Mouse (Mus musculus): ENCODE measurements at regions not wholly inside any gene's neighbourhood (a gene's known extent, or its start where the extent isn't known, plus 50 kb on each side); places are given as distances from the start of the nearest gene placed in this dataset.
A peak's percentile ranks its signal among the peaks of the same experiment; 100 is the strongest.

DNA sequence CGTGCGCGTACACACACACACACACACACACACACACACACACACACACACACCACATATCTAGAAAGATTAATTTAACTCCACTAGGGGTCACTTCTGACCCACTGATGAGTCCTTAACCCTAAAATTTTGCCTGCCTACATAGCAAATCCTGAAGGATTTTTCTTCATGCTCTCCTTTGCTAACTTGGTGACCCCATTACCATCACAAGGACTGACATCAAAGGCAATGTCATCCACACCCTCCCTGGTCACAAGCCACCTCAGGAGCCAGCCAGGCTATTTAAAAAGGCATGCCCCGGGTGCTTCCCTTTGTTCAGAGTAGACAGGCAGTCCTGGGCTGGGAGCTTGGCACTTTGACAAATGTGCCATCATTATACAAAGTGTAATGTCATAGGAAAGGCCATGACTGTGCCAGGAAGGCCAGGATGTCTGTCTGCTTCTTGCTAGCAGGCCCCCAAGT, 1501.4 kb upstream of the Flrt2 start:
- Histone ChIP-seq H3K9ac (no peak overlapping the region), H3K4me1 (no peaks in the 10 kb centered on the region), H3K27me3 (no peaks in the 10 kb centered on the region), H3K27ac (no peak overlapping the region), H3K9me3 (replicated peaks) (no peaks in the 10 kb centered on the region), H3K36me3 (ENCODE audit: poor library complexity, severe bottlenecking) (no peaks in the 10 kb centered on the region), H3K4me3 (no peak overlapping the region), H3K4me2 (no peak overlapping the region)
- 75% methylated on average over 4 of the region's 4 CpGs for WGBS
- ATAC-seq = peak; percentile 50; the same call in 1 of the 2 replicates

DNA sequence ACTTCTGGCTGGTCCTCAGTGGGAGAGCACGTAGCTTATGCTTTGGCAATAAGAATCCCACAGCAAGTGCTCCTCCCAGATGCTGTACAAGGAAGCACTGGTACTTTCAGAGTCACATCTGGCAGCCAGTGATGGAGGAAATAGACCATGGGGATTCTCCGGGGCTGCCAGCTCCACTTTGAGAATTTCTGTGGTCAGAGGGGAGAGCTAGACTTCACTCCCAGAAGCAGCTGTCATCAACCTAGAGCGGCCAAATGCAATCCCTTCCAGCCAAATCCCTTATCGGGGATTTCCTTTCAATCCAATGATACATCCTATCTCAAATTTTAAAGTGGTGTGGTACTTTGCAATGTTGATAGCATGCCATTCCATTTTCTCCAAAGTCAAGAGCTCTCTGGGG, 1474.1 kb upstream of the Flrt2 start:
- no peak overlapping the region for H3K4me2 ChIP-seq
- H3K4me1 ChIP-seq = no peaks in the 10 kb centered on the region
- H3K36me3 ChIP-seq (ENCODE audit: poor library complexity, severe bottlenecking) = no peaks in the 10 kb centered on the region
- no peak overlapping the region for H3K4me3 ChIP-seq
- no peak overlapping the region for H3K9ac ChIP-seq
- 85% methylated on average over 4 of the region's 4 CpGs for WGBS
- no peaks in the 10 kb centered on the region for H3K9me3 ChIP-seq (replicated peaks)
- H3K27ac ChIP-seq = no peak overlapping the region
- ATAC-seq = no peak
- no peaks in the 10 kb centered on the region for H3K27me3 ChIP-seq

DNA sequence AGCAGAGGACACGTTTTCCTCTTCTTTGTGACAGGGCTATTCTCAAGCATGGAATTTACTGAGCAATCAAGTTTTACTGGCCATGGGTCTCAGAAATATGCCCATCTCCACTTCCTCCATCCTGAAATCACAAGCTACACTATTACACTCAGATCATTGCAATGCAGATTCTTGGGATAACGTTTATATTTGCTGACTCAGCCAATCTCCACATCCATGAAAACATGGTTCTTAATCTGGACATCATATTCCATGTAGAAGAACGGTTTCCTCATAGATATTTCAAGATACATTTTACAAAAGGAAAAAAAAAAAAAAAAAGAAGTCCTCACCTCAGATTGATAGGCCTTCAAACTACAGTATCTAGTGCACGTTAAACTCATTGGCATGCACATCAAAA, 1462.1 kb upstream of the Flrt2 start:
- Histone ChIP-seq H3K27me3 (no peaks in the 10 kb centered on the region), H3K9ac (no peak overlapping the region), H3K4me3 (no peak overlapping the region), H3K36me3 (ENCODE audit: poor library complexity, severe bottlenecking) (no peaks in the 10 kb centered on the region), H3K4me1 (no peaks in the 10 kb centered on the region), H3K27ac (no peak overlapping the region), H3K9me3 (replicated peaks) (no peaks in the 10 kb centered on the region), H3K4me2 (no peak overlapping the region)
- ATAC-seq = no peak
- 87% methylated on average over 4 of the region's 4 CpGs for WGBS

DNA sequence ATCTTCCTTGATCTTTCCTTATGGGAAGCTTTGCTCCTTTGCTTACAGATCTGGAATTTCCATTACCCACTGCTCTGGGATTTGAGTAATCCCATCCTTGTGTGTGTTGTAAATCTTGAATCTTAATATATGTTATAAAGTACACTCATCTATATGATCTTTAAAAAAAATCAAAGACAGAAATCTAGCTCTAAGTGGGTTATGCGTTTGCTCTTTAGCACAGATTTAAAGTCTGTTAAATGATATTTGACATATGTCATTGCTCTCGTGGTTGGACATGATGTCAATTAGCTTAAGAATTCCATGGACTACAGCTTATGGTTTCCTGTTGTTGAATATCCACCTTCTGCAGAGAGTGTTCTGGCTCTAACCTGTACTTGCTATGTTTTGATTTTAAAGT, 1446.7 kb upstream of the Flrt2 start:
- H3K4me1 ChIP-seq = no peaks in the 10 kb centered on the region
- H3K9me3 ChIP-seq (replicated peaks) = no peaks in the 10 kb centered on the region
- no peak overlapping the region for H3K4me3 ChIP-seq
- no peak overlapping the region for H3K4me2 ChIP-seq
- H3K27me3 ChIP-seq = no peaks in the 10 kb centered on the region
- H3K36me3 ChIP-seq (ENCODE audit: poor library complexity, severe bottlenecking) = no peaks in the 10 kb centered on the region
- WGBS = 83% methylated on average over 2 of the region's 2 CpGs
- no peak for ATAC-seq
- no peak overlapping the region for H3K9ac ChIP-seq
- H3K27ac ChIP-seq = no peak overlapping the region

DNA sequence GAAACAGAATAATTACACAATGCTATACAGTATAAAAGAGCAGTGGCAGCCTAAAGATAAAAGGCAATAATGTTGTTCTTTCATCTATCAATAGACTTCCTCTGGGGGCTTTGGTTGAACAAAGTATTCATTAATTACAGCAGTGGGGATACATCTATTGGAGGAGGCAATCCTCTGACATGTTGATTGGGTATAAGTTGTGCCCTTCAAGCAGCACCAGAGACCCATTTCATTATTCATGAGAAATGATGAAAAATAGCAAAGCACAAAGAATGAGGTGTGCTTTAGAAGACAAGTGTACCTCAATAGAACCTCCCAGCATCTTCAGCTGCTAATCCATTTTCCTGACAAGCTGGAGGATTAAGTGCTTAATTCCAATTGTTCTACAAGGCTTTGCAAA, 1444.7 kb upstream of the Flrt2 start:
- Histone ChIP-seq H3K4me2 (no peak overlapping the region), H3K36me3 (ENCODE audit: poor library complexity, severe bottlenecking) (no peaks in the 10 kb centered on the region), H3K9me3 (replicated peaks) (no peaks in the 10 kb centered on the region), H3K4me3 (no peak overlapping the region), H3K27ac (no peak overlapping the region), H3K9ac (no peak overlapping the region), H3K27me3 (no peaks in the 10 kb centered on the region), H3K4me1 (no peaks in the 10 kb centered on the region)
- no peak for ATAC-seq

DNA sequence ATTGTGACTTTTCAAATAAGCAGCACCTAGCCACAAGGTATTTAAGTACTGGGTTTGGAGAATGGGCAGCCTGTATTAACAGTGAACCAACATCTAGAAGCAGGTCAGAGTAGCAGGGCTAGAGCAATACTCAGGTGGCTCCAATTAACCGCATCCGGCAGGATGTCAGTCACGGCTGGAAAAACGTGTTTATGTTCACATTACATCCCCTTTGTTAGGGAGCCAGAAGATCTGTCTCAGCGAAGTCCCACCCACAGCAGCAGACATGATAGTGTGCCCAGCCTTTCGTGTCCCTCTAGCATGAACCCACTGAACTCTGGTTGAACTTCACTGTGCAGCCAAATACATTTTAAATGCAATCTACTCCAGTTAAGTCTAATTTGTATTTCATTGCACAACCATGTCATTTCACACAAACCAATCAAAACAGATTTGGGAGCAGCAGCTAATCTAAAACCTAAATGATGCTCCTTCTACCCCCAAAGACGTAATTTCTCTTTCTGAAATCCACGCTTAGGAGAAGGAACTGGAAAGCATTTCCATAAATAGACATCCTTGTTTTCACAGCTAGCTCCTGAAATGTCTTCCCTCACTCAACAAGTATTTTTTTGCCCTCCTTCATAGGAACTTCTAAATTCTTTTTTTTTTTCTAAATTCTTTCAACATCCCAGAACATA, 1438.9 kb upstream of the Flrt2 start:
- H3K27ac ChIP-seq = no peak overlapping the region
- ATAC-seq = no peak
- H3K4me2 ChIP-seq = no peak overlapping the region
- H3K9me3 ChIP-seq (replicated peaks) = no peaks in the 10 kb centered on the region
- H3K4me3 ChIP-seq = no peak overlapping the region
- 72% methylated on average over 8 of the region's 8 CpGs for WGBS
- no peaks in the 10 kb centered on the region for H3K27me3 ChIP-seq
- no peak overlapping the region for H3K9ac ChIP-seq
- no peaks in the 10 kb centered on the region for H3K4me1 ChIP-seq
- no peaks in the 10 kb centered on the region for H3K36me3 ChIP-seq (ENCODE audit: poor library complexity, severe bottlenecking)

DNA sequence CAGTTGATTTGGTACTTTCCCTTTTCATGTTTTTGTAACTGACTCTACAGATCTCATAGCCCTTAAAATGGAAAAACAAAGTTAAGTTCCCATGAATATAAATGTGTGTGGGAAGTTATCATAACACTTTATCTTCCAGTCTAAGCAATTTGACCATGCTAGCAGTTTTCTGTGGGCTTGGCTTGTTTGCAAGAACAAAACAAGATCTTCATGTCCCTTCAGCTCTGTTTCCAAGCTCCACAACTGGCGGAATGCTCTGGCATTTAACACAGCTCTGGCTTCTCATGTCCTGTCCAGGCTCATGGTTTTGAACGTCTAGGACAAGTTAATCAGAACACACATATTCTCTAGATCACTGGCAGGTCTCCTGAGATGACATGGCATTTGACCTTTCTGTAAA, 1411.1 kb upstream of the Flrt2 start:
- Histone ChIP-seq H3K4me3 (no peak overlapping the region), H3K4me1 (no peaks in the 10 kb centered on the region), H3K9me3 (replicated peaks) (no peaks in the 10 kb centered on the region), H3K36me3 (ENCODE audit: poor library complexity, severe bottlenecking) (no peaks in the 10 kb centered on the region), H3K9ac (no peak overlapping the region), H3K27me3 (no peaks in the 10 kb centered on the region), H3K27ac (no peak overlapping the region), H3K4me2 (no peak overlapping the region)
- WGBS = 85% methylated on average over 2 of the region's 2 CpGs
- no peak for ATAC-seq

DNA sequence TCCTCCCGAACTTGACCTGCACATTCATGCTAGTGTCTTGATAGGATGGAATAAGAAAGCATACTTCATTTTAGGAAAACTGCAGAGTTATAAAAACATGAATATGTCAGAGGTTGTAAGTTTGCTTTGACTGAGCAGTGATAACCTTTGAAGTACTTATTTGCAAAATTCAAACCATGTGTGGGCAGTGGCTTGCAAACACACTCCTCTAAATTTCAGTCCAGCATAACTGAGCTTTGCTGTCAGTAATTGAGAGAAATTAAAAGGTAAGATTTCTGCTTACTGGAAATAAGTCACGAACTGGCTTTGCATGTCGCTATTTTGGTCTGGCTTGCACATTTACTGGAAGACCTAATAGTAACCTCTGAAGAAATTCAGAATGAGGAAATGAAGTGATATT, 1409.1 kb upstream of the Flrt2 start:
- WGBS = 91% methylated on average over 3 of the region's 3 CpGs
- H3K36me3 ChIP-seq (ENCODE audit: poor library complexity, severe bottlenecking) = no peaks in the 10 kb centered on the region
- no peak overlapping the region for H3K4me2 ChIP-seq
- no peaks in the 10 kb centered on the region for H3K4me1 ChIP-seq
- no peak overlapping the region for H3K4me3 ChIP-seq
- H3K27ac ChIP-seq = no peak overlapping the region
- no peaks in the 10 kb centered on the region for H3K9me3 ChIP-seq (replicated peaks)
- no peak for ATAC-seq
- no peak overlapping the region for H3K9ac ChIP-seq
- no peaks in the 10 kb centered on the region for H3K27me3 ChIP-seq

DNA sequence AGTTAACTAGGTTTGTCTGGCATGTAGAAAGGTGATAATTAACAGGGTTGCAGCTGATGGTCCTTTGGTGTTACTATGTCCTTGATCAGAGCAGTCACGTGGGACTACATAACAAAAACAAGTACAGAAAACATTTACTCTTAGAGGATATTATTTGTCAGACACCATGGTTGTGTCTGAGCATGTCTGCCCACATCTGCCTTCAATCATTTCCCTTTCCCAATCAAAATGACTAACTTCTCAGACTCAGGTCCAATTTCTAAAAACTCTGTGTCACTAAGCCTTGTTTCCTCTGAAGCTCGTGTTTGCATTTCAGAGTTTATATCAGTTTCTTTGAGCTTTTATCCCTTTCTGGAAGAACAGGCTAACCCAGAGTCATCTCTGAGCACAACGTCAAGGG, 1408.5 kb upstream of the Flrt2 start:
- no peak overlapping the region for H3K9ac ChIP-seq

DNA sequence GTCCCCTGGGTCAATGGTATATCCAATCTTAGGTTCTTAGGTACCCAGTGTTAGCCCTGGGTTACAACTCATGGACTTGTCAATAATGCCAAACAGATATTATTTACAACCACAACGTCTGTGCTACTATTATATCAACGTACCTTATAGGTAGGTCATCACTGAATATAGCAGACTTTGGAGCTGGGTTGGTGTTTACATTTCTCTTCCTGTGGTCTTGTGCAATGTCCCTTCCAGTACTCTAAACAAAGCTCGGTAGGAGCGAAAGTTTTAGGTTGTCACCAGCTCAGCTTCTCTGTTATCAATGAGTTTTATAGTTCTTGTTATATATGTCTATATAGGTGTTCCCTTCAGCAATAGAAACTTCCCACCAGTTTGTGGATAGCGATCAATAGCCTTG, 1394.2 kb upstream of the Flrt2 start:
- H3K27me3 ChIP-seq = no peaks in the 10 kb centered on the region
- H3K36me3 ChIP-seq (ENCODE audit: poor library complexity, severe bottlenecking) = no peaks in the 10 kb centered on the region
- H3K27ac ChIP-seq = no peak overlapping the region
- H3K4me3 ChIP-seq = no peak overlapping the region
- WGBS = 91% methylated on average over 5 of the region's 5 CpGs
- no peak for ATAC-seq
- no peaks in the 10 kb centered on the region for H3K9me3 ChIP-seq (replicated peaks)
- no peak overlapping the region for H3K4me2 ChIP-seq
- no peaks in the 10 kb centered on the region for H3K4me1 ChIP-seq
- no peak overlapping the region for H3K9ac ChIP-seq

More for the DNA sequence above, 1408.5 kb upstream of the Flrt2 start:
- ATAC-seq = no peak
- Histone ChIP-seq H3K27ac (no peak overlapping the region), H3K9me3 (replicated peaks) (no peaks in the 10 kb centered on the region), H3K4me2 (no peak overlapping the region), H3K4me3 (no peak overlapping the region), H3K4me1 (no peaks in the 10 kb centered on the region), H3K36me3 (ENCODE audit: poor library complexity, severe bottlenecking) (no peaks in the 10 kb centered on the region), H3K27me3 (no peaks in the 10 kb centered on the region)
- 89% methylated on average over 3 of the region's 3 CpGs for WGBS

DNA sequence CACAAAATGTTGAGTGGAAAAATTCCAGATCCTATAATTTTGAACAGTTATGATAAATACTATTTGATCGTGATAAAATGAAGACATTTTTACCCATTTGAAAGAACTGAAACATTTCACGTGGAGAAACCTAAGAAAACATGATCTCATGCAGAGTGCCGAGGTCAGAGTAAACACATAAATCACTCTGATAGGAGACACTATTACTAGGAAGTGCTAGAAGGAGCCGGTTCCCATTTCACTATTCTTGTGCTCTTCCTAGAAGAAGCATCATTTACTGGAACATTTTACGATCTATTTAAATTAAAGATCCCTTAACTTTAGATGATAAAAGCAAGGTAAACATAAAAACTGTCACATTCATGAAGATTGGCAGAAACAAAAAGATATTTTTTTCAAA, 1359.7 kb upstream of the Flrt2 start:
- WGBS = 90% methylated on average over 5 of the region's 5 CpGs
- ATAC-seq = no peak

DNA sequence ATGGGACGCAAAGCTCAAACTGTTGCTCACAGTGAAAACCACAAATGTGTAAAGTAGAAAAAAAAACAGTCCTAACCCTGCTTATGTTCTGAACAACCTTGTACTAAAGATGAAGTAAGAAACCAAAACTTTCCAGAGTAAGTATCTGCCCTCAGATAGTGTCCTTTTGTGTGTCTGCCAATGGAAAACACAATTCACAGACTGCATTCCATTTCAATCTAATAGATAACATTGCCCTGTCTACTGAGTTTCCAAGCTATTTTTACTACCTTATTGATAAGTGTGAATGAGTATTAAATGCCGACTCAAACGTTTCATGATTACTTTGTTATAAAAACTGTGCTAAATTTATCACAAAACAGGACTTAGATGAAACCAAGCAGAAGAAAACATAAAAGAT, 1357.4 kb upstream of the Flrt2 start:
- Histone ChIP-seq H3K4me3 (no peak overlapping the region), H3K9me3 (replicated peaks) (no peaks in the 10 kb centered on the region), H3K36me3 (ENCODE audit: poor library complexity, severe bottlenecking) (no peaks in the 10 kb centered on the region), H3K27ac (no peak overlapping the region), H3K9ac (no peak overlapping the region), H3K27me3 (no peaks in the 10 kb centered on the region), H3K4me2 (no peak overlapping the region), H3K4me1 (no peaks in the 10 kb centered on the region)
- ATAC-seq = no peak
- 87% methylated on average over 3 of the region's 3 CpGs for WGBS

More for the DNA sequence above, 1359.7 kb upstream of the Flrt2 start:
- no peak overlapping the region for H3K4me2 ChIP-seq
- no peaks in the 10 kb centered on the region for H3K36me3 ChIP-seq (ENCODE audit: poor library complexity, severe bottlenecking)
- no peaks in the 10 kb centered on the region for H3K27me3 ChIP-seq
- H3K4me1 ChIP-seq = no peaks in the 10 kb centered on the region
- no peaks in the 10 kb centered on the region for H3K9me3 ChIP-seq (replicated peaks)
- no peak overlapping the region for H3K9ac ChIP-seq
- H3K4me3 ChIP-seq = no peak overlapping the region
- H3K27ac ChIP-seq = no peak overlapping the region

DNA sequence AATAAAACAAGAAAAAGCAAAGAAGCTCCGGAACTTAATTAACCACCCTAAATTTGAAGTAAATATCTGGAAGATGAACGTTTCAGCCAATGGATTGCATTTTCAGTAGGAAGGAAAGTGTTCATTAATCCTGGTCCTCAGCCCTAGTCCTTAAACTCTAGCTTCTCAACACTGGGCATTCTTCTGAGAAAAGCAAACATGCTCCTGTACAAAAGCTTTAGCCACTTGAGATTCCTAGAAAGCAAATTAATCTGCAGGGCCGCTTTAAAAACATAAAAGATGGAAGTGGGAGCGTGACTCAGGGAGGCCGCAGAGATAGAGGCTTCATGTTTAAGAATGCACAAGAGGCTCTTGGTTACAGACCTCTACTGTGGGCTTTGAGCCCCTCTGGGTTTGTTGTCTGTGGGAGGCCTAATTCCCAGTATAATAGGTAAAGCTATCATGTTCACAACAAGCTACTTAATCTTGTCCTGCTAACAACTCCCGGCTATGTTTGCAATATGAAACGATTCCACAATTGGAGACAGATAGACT, 1342.3 kb upstream of the Flrt2 start:
- H3K4me1 ChIP-seq = no peaks in the 10 kb centered on the region
- no peaks in the 10 kb centered on the region for H3K27me3 ChIP-seq
- WGBS = 20% methylated on average over 7 of the region's 7 CpGs
- no peaks in the 10 kb centered on the region for H3K9me3 ChIP-seq (replicated peaks)
- no peak overlapping the region for H3K4me3 ChIP-seq
- H3K9ac ChIP-seq = no peak overlapping the region
- H3K36me3 ChIP-seq (ENCODE audit: poor library complexity, severe bottlenecking) = no peaks in the 10 kb centered on the region
- no peak overlapping the region for H3K4me2 ChIP-seq
- ATAC-seq = no peak
- H3K27ac ChIP-seq = no peak overlapping the region

Measured in forebrain, embryonic 13.5 days (tissue).